Comparison of ENCODE assay signal across 11 mouse cellular contexts in genomic region chr4:151985886-151986285, GRCm38 (mm10). TPM values are rescaled to one million over a fixed set of nuclear protein-coding genes. Genes with fewer than 3 reads are reported as not detected.
DNase-seq lines count a peak whose midpoint lies in the region; ATAC-seq lines count a peak whose summit lies in the region.
"Had no signal": no experiment of that assay in that cellular context is flagged by ENCODE, and none has a peak within 500 bp of the region (broad histone marks: within the 10 kb centered on the region; RNA-seq: fewer than 3 reads in every experiment).

No protein-coding gene starts in this region.

- H3K9ac ChIP-seq in limb, embryonic 12.5 days (replicated peaks) = 0 out of 2 replicates have a peak overlapping the region, but pooled peaks have one; percentile 8
- H3K9ac ChIP-seq: hindbrain, embryonic 15.5 days had no signal

- H3K4me2 ChIP-seq in limb, embryonic 12.5 days = peak overlapping the region; percentile 13
- H3K4me2 ChIP-seq: hindbrain, embryonic 15.5 days had no signal

- DNase-seq in heart, embryonic 10.5 days (ENCODE audit: low spot score) = no peak
- no peak for DNase-seq in heart, postnatal 36 days
- peak; percentile 82 for DNase-seq in CD4-positive, CD25-positive, alpha-beta regulatory T cell, adult 2 months (ENCODE audit: low read depth, low spot score)
- DNase-seq in cerebellum, postnatal 10 days = peak; percentile 66 to 68
- no peak for DNase-seq in adrenal gland, postnatal 14 days
- DNase-seq in c-Kit-positive CD71-positive TER-119-positive erythroid progenitor cells, embryonic 14.5 days (ENCODE audit: low spot score) = no peak
- DNase-seq in gastrocnemius, adult 8-10 months (ENCODE audit: low spot score in 2 of 2) = no peak
- DNase-seq: B cell, adult 2 months; gastrocnemius, postnatal 25 days had no signal

- ATAC-seq in limb, embryonic 12.5 days (ENCODE audit: insufficient number of reproducible peaks, insufficient read depth, low FRiP score, low TSS enrichment, low read depth) = no peak

- no peaks in the 10 kb centered on the region for H3K27me3 ChIP-seq in heart, embryonic 10.5 days (ENCODE audit: insufficient read depth, poor library complexity, severe bottlenecking)
- H3K27me3 ChIP-seq in limb, embryonic 12.5 days = no peaks in the 10 kb centered on the region
- H3K27me3 ChIP-seq: hindbrain, embryonic 15.5 days had no signal

- H3K27ac ChIP-seq in heart, embryonic 10.5 days = peak overlapping the region; percentile 24; the same call in 1 of the 2 replicates
- H3K27ac ChIP-seq in limb, embryonic 12.5 days = no peak overlapping the region
- H3K27ac ChIP-seq: hindbrain, embryonic 15.5 days had no signal

- intact Hi-C loops in heart, postnatal 36 days (cut with DNase I) = loop anchor here (2.0 kb wide), 1 partner anchor 53 kb away; the partner anchor contains the start of genes Nol9 and Tas1r1

- H3K4me1 ChIP-seq in heart, embryonic 10.5 days = peaks cover 42% of the 10 kb centered on the region
- peaks cover 47% of the 10 kb centered on the region for H3K4me1 ChIP-seq in limb, embryonic 12.5 days (replicated peaks)

- H3K36me3 ChIP-seq in heart, embryonic 10.5 days = peaks cover 38% of the 10 kb centered on the region
- H3K36me3 ChIP-seq in limb, embryonic 12.5 days = peaks cover 60% of the 10 kb centered on the region

- H3K9me3 ChIP-seq in heart, embryonic 10.5 days = no peaks in the 10 kb centered on the region
- H3K9me3 ChIP-seq in limb, embryonic 12.5 days = no peaks in the 10 kb centered on the region
- H3K9me3 ChIP-seq: hindbrain, embryonic 15.5 days had no signal

- no peak overlapping the region for H3K4me3 ChIP-seq in heart, embryonic 10.5 days
- H3K4me3 ChIP-seq in limb, embryonic 12.5 days (replicated peaks) = no peak overlapping the region
- H3K4me3 ChIP-seq: hindbrain, embryonic 15.5 days had no signal

- 37% methylated on average over 10 of the region's 10 CpGs for WGBS in heart, embryonic 10.5 days
- WGBS in limb, embryonic 12.5 days = 19% methylated on average over 10 of the region's 10 CpGs

RNA-seq across cellular contexts. Expression of gene Thap3, which starts 2.9 kb away (rescaled TPM):
- polyA plus RNA-seq in heart, embryonic 10.5 days (2016; fragmentation: Nextera tagmentation; extraction: Ambion mirVana) = 29.3 and 30.1 TPM in 2 replicates
- 10 to 100 TPM; 12.8 to 12.9 TPM for total RNA-seq in heart, postnatal 36 days (2021)
- polyA plus RNA-seq in limb, embryonic 12.5 days (2016; fragmentation: Nextera tagmentation; extraction: Ambion mirVana) = 45.5 and 46.7 TPM in 2 replicates
- total RNA-seq in adrenal gland, postnatal 14 days (2021) = 15.2 and 15.5 TPM in 2 replicates
- total RNA-seq in gastrocnemius, adult 8-10 months (2022) = 10 to 100 TPM; 30.4 to 33.6 (median 32.1) TPM

RNA-seq across cellular contexts. Expression of gene Phf13, which starts 10.2 kb away (rescaled TPM):
- 22.9 and 26.2 TPM in 2 replicates for polyA plus RNA-seq in heart, embryonic 10.5 days (2016; fragmentation: Nextera tagmentation; extraction: Ambion mirVana)
- 1 to 10 TPM; 6.4 to 7.0 TPM for total RNA-seq in heart, postnatal 36 days (2021)
- 41.8 and 43.6 TPM in 2 replicates for polyA plus RNA-seq in limb, embryonic 12.5 days (2016; fragmentation: Nextera tagmentation; extraction: Ambion mirVana)
- total RNA-seq in adrenal gland, postnatal 14 days (2021) = 15.6 and 16.0 TPM in 2 replicates
- 1 to 10 TPM; 3.9 to 4.8 (median 4.5) TPM for total RNA-seq in gastrocnemius, adult 8-10 months (2022)

RNA-seq across cellular contexts. Expression of gene Klhl21, which starts 22.7 kb away (rescaled TPM):
- 28.4 and 42.2 TPM in 2 replicates for polyA plus RNA-seq in heart, embryonic 10.5 days (2016; fragmentation: Nextera tagmentation; extraction: Ambion mirVana)
- total RNA-seq in heart, postnatal 36 days (2021) = 10 to 100 TPM; 86.2 to 91.5 TPM
- 16.9 and 18.3 TPM in 2 replicates for polyA plus RNA-seq in limb, embryonic 12.5 days (2016; fragmentation: Nextera tagmentation; extraction: Ambion mirVana)
- 18.7 TPM in 2 replicates for total RNA-seq in adrenal gland, postnatal 14 days (2021)
- total RNA-seq in gastrocnemius, adult 8-10 months (2022) = 100 to 1,000 TPM; 125 to 158 (median 140) TPM

RNA-seq across cellular contexts. Expression of gene Zbtb48, which starts 41.6 kb away (rescaled TPM):
- 16.6 and 21.0 TPM in 2 replicates for polyA plus RNA-seq in heart, embryonic 10.5 days (2016; fragmentation: Nextera tagmentation; extraction: Ambion mirVana)
- total RNA-seq in heart, postnatal 36 days (2021) = 1 to 10 TPM; 3.5 to 4.4 TPM
- 25.6 and 30.5 TPM in 2 replicates for polyA plus RNA-seq in limb, embryonic 12.5 days (2016; fragmentation: Nextera tagmentation; extraction: Ambion mirVana)
- 10.6 and 11.3 TPM in 2 replicates for total RNA-seq in adrenal gland, postnatal 14 days (2021)
- total RNA-seq in gastrocnemius, adult 8-10 months (2022) = 1 to 10 TPM; 2.3 to 4.8 (median 3.1) TPM

RNA-seq across cellular contexts. Expression of gene Dnajc11, which starts 52.4 kb away (rescaled TPM):
- 80.5 and 85.8 TPM in 2 replicates for polyA plus RNA-seq in heart, embryonic 10.5 days (2016; fragmentation: Nextera tagmentation; extraction: Ambion mirVana)
- total RNA-seq in heart, postnatal 36 days (2021) = 10 to 100 TPM; 72.7 to 88.8 TPM
- 86.9 and 93.3 TPM in 2 replicates for polyA plus RNA-seq in limb, embryonic 12.5 days (2016; fragmentation: Nextera tagmentation; extraction: Ambion mirVana)
- total RNA-seq in adrenal gland, postnatal 14 days (2021) = 117 and 122 TPM in 2 replicates
- total RNA-seq in gastrocnemius, adult 8-10 months (2022) = 10 to 100 TPM; 38.7 to 58.6 (median 46.5) TPM

Comparison
In these comparisons a context has a peak if more than half of its experiments do, and no peak if none do; other contexts are left out.
1. DNase-seq: peak in CD4-positive, CD25-positive, alpha-beta regulatory T cell, adult 2 months (single experiment) and cerebellum, postnatal 10 days (2 of 2); none in heart, embryonic 10.5 days (single experiment), heart, postnatal 36 days (0 of 2), adrenal gland, postnatal 14 days (single experiment), c-Kit-positive CD71-positive TER-119-positive erythroid progenitor cells, embryonic 14.5 days (single experiment) and gastrocnemius, adult 8-10 months (0 of 2).